Mouse (Mus musculus): ENCODE data around the gene Mmp9. TPM values are rescaled to one million over a fixed set of nuclear protein-coding genes. Genes with fewer than 3 reads are reported as not detected.
A peak's percentile ranks its signal among the peaks of the same experiment; 100 is the strongest.

Gene Mmp9
- polyA plus RNA-seq, 1 experiment = 363 TPM

GRCm38 (mm10) chr2:164898008-164898407, 42.6 kb upstream of the Mmp9 start:
- no peak overlapping the region for H3K27ac ChIP-seq (ENCODE audit: control insufficient read depth, insufficient read depth, low read depth, low read length, poor library complexity)
- no peaks in the 10 kb centered on the region for H3K4me1 ChIP-seq (ENCODE audit: control insufficient read depth, insufficient read depth, low read length)

GRCm38 (mm10) chr2:164899034-164899433, 41.5 kb upstream of the Mmp9 start:
- Histone ChIP-seq H3K4me1 (ENCODE audit: control insufficient read depth, insufficient read depth, low read length) (no peaks in the 10 kb centered on the region), H3K4me3 (replicated peaks; ENCODE audit: control insufficient read depth, low read depth, low read length) (no peak overlapping the region), H3K27ac (ENCODE audit: control insufficient read depth, insufficient read depth, low read depth, low read length, poor library complexity) (no peak overlapping the region)
- 92% methylated on average over 15 of the region's 15 CpGs for WGBS
- TF ChIP-seq POLR2A (IDR thresholded peaks at IDR 0.05; ENCODE audit: borderline replicate concordance, control insufficient read depth, low read depth, low read length) = no peak
- TF ChIP-seq CTCF (IDR thresholded peaks at IDR 0.05; ENCODE audit: control insufficient read depth, insufficient read depth, low read length) = no peak

More at GRCm38 (mm10) chr2:164898008-164898407, 42.6 kb upstream of the Mmp9 start:
- H3K4me3 ChIP-seq (replicated peaks; ENCODE audit: control insufficient read depth, low read depth, low read length) = no peak overlapping the region
- TF ChIP-seq CTCF (IDR thresholded peaks at IDR 0.05; ENCODE audit: control insufficient read depth, insufficient read depth, low read length) = no peak
- TF ChIP-seq POLR2A (IDR thresholded peaks at IDR 0.05; ENCODE audit: borderline replicate concordance, control insufficient read depth, low read depth, low read length) = no peak
- 87% methylated on average over 7 of the region's 7 CpGs for WGBS

GRCm38 (mm10) chr2:164899723-164900459, 40.7 kb upstream of the Mmp9 start:
- H3K27ac ChIP-seq (ENCODE audit: control insufficient read depth, insufficient read depth, low read depth, low read length, poor library complexity) = no peak overlapping the region
- TF ChIP-seq CTCF (IDR thresholded peaks at IDR 0.05; ENCODE audit: control insufficient read depth, insufficient read depth, low read length) = no peak
- 84% methylated on average over 16 of the region's 16 CpGs for WGBS

GRCm38 (mm10) chr2:164901380-164901779, 39.2 kb upstream of the Mmp9 start:
- 93% methylated on average over 13 of the region's 13 CpGs for WGBS
- H3K4me3 ChIP-seq (replicated peaks; ENCODE audit: control insufficient read depth, low read depth, low read length) = no peak overlapping the region
- no peak for TF ChIP-seq POLR2A (IDR thresholded peaks at IDR 0.05; ENCODE audit: borderline replicate concordance, control insufficient read depth, low read depth, low read length)
- TF ChIP-seq CTCF (IDR thresholded peaks at IDR 0.05; ENCODE audit: control insufficient read depth, insufficient read depth, low read length) = no peak
- H3K27ac ChIP-seq (ENCODE audit: control insufficient read depth, insufficient read depth, low read depth, low read length, poor library complexity) = no peak overlapping the region
- H3K4me1 ChIP-seq (ENCODE audit: control insufficient read depth, insufficient read depth, low read length) = no peaks in the 10 kb centered on the region

More at GRCm38 (mm10) chr2:164899723-164900459, 40.7 kb upstream of the Mmp9 start:
- H3K4me1 ChIP-seq (ENCODE audit: control insufficient read depth, insufficient read depth, low read length) = no peaks in the 10 kb centered on the region
- H3K4me3 ChIP-seq (replicated peaks; ENCODE audit: control insufficient read depth, low read depth, low read length) = no peak overlapping the region

- no peak overlapping the region for H3K4me3 ChIP-seq (replicated peaks; ENCODE audit: control insufficient read depth, low read depth, low read length)
- no peak overlapping the region for H3K27ac ChIP-seq (ENCODE audit: control insufficient read depth, insufficient read depth, low read depth, low read length, poor library complexity)
- WGBS = 50% methylated on average over 1 of the region's 1 CpGs
- H3K4me1 ChIP-seq (ENCODE audit: control insufficient read depth, insufficient read depth, low read length) = no peaks in the 10 kb centered on the region
- TF ChIP-seq CTCF (IDR thresholded peaks at IDR 0.05; ENCODE audit: control insufficient read depth, insufficient read depth, low read length) (no peak), POLR2A (IDR thresholded peaks at IDR 0.05; ENCODE audit: borderline replicate concordance, control insufficient read depth, low read depth, low read length) (no peak)
These were observed 37.1 kb upstream of the Mmp9 start for GRCm38 (mm10) chr2:164903496-164903895.

- Histone ChIP-seq H3K27ac (ENCODE audit: control insufficient read depth, insufficient read depth, low read depth, low read length, poor library complexity) (no peak overlapping the region), H3K4me1 (ENCODE audit: control insufficient read depth, insufficient read depth, low read length) (peaks cover 2% of the 10 kb centered on the region; the same call in 1 of the 2 replicates), H3K4me3 (replicated peaks; ENCODE audit: control insufficient read depth, low read depth, low read length) (no peak overlapping the region)
- peak; percentile 24; the same call in 1 of the 2 replicates for TF ChIP-seq CTCF (IDR thresholded peaks at IDR 0.05; ENCODE audit: control insufficient read depth, insufficient read depth, low read length)
- TF ChIP-seq POLR2A (IDR thresholded peaks at IDR 0.05; ENCODE audit: borderline replicate concordance, control insufficient read depth, low read depth, low read length) = no peak
- 96% methylated on average over 4 of the region's 4 CpGs for WGBS
These were observed 34.5 kb upstream of the Mmp9 start for GRCm38 (mm10) chr2:164906071-164906470.

GRCm38 (mm10) chr2:164907511-164907910, 33.1 kb upstream of the Mmp9 start:
- Histone ChIP-seq H3K4me3 (replicated peaks; ENCODE audit: control insufficient read depth, low read depth, low read length) (no peak overlapping the region), H3K27ac (ENCODE audit: control insufficient read depth, insufficient read depth, low read depth, low read length, poor library complexity) (no peak overlapping the region), H3K4me1 (ENCODE audit: control insufficient read depth, insufficient read depth, low read length) (peaks cover 5% of the 10 kb centered on the region)
- TF ChIP-seq CTCF (IDR thresholded peaks at IDR 0.05; ENCODE audit: control insufficient read depth, insufficient read depth, low read length) = no peak
- TF ChIP-seq POLR2A (IDR thresholded peaks at IDR 0.05; ENCODE audit: borderline replicate concordance, control insufficient read depth, low read depth, low read length) = no peak
- WGBS = 94% methylated on average over 12 of the region's 12 CpGs

GRCm38 (mm10) chr2:164908011-164908410, 32.6 kb upstream of the Mmp9 start:
- WGBS = 95% methylated on average over 5 of the region's 5 CpGs
- TF ChIP-seq CTCF (IDR thresholded peaks at IDR 0.05; ENCODE audit: control insufficient read depth, insufficient read depth, low read length) (no peak), POLR2A (IDR thresholded peaks at IDR 0.05; ENCODE audit: borderline replicate concordance, control insufficient read depth, low read depth, low read length) (no peak)
- Histone ChIP-seq H3K4me3 (replicated peaks; ENCODE audit: control insufficient read depth, low read depth, low read length) (no peak overlapping the region), H3K27ac (ENCODE audit: control insufficient read depth, insufficient read depth, low read depth, low read length, poor library complexity) (no peak overlapping the region), H3K4me1 (ENCODE audit: control insufficient read depth, insufficient read depth, low read length) (peaks cover 5% of the 10 kb centered on the region)
